Mouse (Mus musculus): ENCODE results near the gene Nfu1. TPM values are rescaled to one million over a fixed set of nuclear protein-coding genes. Genes with fewer than 3 reads are reported as not detected.

Nfu1 gene
- total and polyA plus RNA-seq, 2 experiments from 2014 or later, result 163 to 395 TPM

GRCm38 (mm10) chr6:87051886-87052425 is 42.9 kb downstream of the Nfu1 start:
- no peak overlapping the region for H3K4me2 ChIP-seq (ENCODE audit: low read depth, low read length, poor library complexity, severe bottlenecking)
- no peaks in the 10 kb centered on the region for H3K4me1 ChIP-seq (ENCODE audit: insufficient read depth, low read length)
- ATAC-seq (ENCODE audit: low FRiP score) (no peak), DNase-seq (ENCODE audit: low spot score) (no peak)
- no peak overlapping the region for H3K27ac ChIP-seq (ENCODE audit: low read depth, low read length)
- no peaks in the 10 kb centered on the region for H3K9me3 ChIP-seq (ENCODE audit: low read length)
- H3K9ac ChIP-seq (replicated peaks; ENCODE audit: low read length, poor library complexity, severe bottlenecking), result no peak overlapping the region
- H3K27me3 ChIP-seq (ENCODE audit: insufficient read depth, low read length), result no peaks in the 10 kb centered on the region
- peaks cover 41% of the 10 kb centered on the region for H3K36me3 ChIP-seq (ENCODE audit: insufficient read depth, low read length)
- 95% methylated on average over 10 of the region's 10 CpGs for WGBS
- H3K4me3 ChIP-seq (ENCODE audit: low read depth, low read length), result no peak overlapping the region
- TF ChIP-seq CTCF (IDR thresholded peaks at IDR 0.05), result no peak

DNA sequence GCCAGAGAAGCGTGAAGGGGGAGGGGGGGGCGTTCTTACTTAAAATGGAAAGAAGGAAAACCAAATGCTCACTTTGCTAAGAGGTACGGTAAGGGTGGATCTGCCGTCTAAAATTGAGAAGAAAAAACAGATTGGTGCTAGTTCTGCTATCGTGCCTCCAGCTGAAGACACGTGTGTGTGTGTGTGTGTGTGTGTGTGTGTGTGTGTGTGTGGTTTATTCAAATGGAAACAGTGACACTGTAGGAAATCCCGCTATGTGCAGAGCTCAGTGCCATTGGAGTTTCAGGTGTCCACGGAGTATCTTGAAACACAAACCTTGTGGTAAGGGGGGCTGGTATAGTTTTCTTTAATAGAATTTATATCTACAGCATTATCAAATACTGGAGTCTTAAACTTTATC is 45.2 kb downstream of the Nfu1 start:
- TF ChIP-seq CTCF (IDR thresholded peaks at IDR 0.05), result no peak
- WGBS, result 89% methylated on average over 8 of the region's 8 CpGs
- ATAC-seq (ENCODE audit: low FRiP score), result no peak
- Histone ChIP-seq H3K27ac (ENCODE audit: low read depth, low read length) (no peak overlapping the region), H3K9me3 (ENCODE audit: low read length) (no peaks in the 10 kb centered on the region), H3K36me3 (ENCODE audit: insufficient read depth, low read length) (peaks cover 60% of the 10 kb centered on the region), H3K27me3 (ENCODE audit: insufficient read depth, low read length) (no peaks in the 10 kb centered on the region), H3K4me2 (ENCODE audit: low read depth, low read length, poor library complexity, severe bottlenecking) (no peak overlapping the region), H3K4me1 (ENCODE audit: insufficient read depth, low read length) (no peaks in the 10 kb centered on the region), H3K9ac (replicated peaks; ENCODE audit: low read length, poor library complexity, severe bottlenecking) (no peak overlapping the region), H3K4me3 (ENCODE audit: low read depth, low read length) (no peak overlapping the region)
- DNase-seq (ENCODE audit: low spot score), result no peak

DNA sequence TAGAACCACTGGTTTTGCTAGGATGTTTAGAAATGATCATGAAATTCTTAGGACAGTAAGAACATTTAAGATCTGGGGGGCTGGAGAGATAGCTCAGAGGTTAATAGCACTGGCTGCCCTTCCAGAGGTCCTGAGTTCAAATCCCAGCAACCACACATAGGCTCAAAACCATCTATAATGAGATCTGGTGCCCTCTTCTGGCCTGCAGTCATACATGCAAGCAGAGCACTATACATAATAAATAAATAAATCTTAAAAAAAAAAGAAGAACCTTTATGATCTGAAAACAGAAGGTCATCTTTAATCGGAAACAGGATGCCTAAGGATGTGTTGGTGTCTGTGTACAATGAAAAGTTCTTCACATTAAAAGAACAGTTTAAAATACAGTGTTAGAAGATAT is 50.7 kb downstream of the Nfu1 start:
- H3K4me3 ChIP-seq (ENCODE audit: low read depth, low read length), result no peak overlapping the region
- no peak overlapping the region for H3K9ac ChIP-seq (replicated peaks; ENCODE audit: low read length, poor library complexity, severe bottlenecking)
- no peak for ATAC-seq (ENCODE audit: low FRiP score)
- peak; percentile 47 for TF ChIP-seq CTCF (IDR thresholded peaks at IDR 0.05)
- no peak overlapping the region for H3K27ac ChIP-seq (ENCODE audit: low read depth, low read length)
- H3K4me1 ChIP-seq (ENCODE audit: insufficient read depth, low read length), result no peaks in the 10 kb centered on the region
- H3K9me3 ChIP-seq (ENCODE audit: low read length), result no peaks in the 10 kb centered on the region
- DNase-seq (ENCODE audit: low spot score), result no peak
- H3K36me3 ChIP-seq (ENCODE audit: insufficient read depth, low read length), result peaks cover 59% of the 10 kb centered on the region
- no peaks in the 10 kb centered on the region for H3K27me3 ChIP-seq (ENCODE audit: insufficient read depth, low read length)
- WGBS, result 97% methylated on average over 1 of the region's 1 CpGs
- no peak overlapping the region for H3K4me2 ChIP-seq (ENCODE audit: low read depth, low read length, poor library complexity, severe bottlenecking)

- H3K9me3 ChIP-seq (ENCODE audit: low read length), result no peaks in the 10 kb centered on the region
- H3K9ac ChIP-seq (replicated peaks; ENCODE audit: low read length, poor library complexity, severe bottlenecking), result no peak overlapping the region
- no peak overlapping the region for H3K4me2 ChIP-seq (ENCODE audit: low read depth, low read length, poor library complexity, severe bottlenecking)
- no peaks in the 10 kb centered on the region for H3K27me3 ChIP-seq (ENCODE audit: insufficient read depth, low read length)
- WGBS, result 94% methylated on average over 4 of the region's 4 CpGs
- peaks cover 62% of the 10 kb centered on the region for H3K36me3 ChIP-seq (ENCODE audit: insufficient read depth, low read length)
- no peak overlapping the region for H3K27ac ChIP-seq (ENCODE audit: low read depth, low read length)
- no peak for TF ChIP-seq CTCF (IDR thresholded peaks at IDR 0.05)
- no peaks in the 10 kb centered on the region for H3K4me1 ChIP-seq (ENCODE audit: insufficient read depth, low read length)
- ATAC-seq (ENCODE audit: low FRiP score), result no peak
- no peak for DNase-seq (ENCODE audit: low spot score)
- no peak overlapping the region for H3K4me3 ChIP-seq (ENCODE audit: low read depth, low read length)
These were observed 54.5 kb downstream of the Nfu1 start for GRCm38 (mm10) chr6:87063586-87063985.

DNA sequence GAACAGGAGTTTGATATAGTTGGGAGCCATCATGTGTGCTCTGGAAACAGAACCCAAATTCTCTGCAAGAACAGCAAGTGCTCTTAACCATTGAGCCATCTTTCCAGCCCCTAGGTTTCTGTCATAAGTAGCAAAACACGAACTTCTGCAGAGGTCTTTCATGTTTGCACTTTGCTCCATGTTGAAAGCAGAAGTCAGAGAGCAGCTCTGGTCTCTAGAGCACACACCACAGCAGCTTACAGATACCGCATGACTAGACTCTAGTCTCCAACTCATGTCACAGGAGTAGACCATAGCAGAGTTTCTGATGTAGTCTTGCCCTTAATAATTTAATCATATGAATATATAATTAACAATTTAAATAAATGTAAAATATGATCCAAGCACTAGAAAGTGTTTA is 59.2 kb downstream of the Nfu1 start:
- Histone ChIP-seq H3K4me3 (ENCODE audit: low read depth, low read length) (no peak overlapping the region), H3K27ac (ENCODE audit: low read depth, low read length) (no peak overlapping the region), H3K9me3 (ENCODE audit: low read length) (no peaks in the 10 kb centered on the region), H3K27me3 (ENCODE audit: insufficient read depth, low read length) (no peaks in the 10 kb centered on the region), H3K9ac (replicated peaks; ENCODE audit: low read length, poor library complexity, severe bottlenecking) (no peak overlapping the region), H3K4me1 (ENCODE audit: insufficient read depth, low read length) (no peaks in the 10 kb centered on the region), H3K4me2 (ENCODE audit: low read depth, low read length, poor library complexity, severe bottlenecking) (no peak overlapping the region), H3K36me3 (ENCODE audit: insufficient read depth, low read length) (peaks cover 70% of the 10 kb centered on the region)
- DNase-seq (ENCODE audit: low spot score) (no peak), ATAC-seq (ENCODE audit: low FRiP score) (no peak)
- WGBS, result 91% methylated on average over 2 of the region's 2 CpGs
- TF ChIP-seq CTCF (IDR thresholded peaks at IDR 0.05), result no peak

DNA sequence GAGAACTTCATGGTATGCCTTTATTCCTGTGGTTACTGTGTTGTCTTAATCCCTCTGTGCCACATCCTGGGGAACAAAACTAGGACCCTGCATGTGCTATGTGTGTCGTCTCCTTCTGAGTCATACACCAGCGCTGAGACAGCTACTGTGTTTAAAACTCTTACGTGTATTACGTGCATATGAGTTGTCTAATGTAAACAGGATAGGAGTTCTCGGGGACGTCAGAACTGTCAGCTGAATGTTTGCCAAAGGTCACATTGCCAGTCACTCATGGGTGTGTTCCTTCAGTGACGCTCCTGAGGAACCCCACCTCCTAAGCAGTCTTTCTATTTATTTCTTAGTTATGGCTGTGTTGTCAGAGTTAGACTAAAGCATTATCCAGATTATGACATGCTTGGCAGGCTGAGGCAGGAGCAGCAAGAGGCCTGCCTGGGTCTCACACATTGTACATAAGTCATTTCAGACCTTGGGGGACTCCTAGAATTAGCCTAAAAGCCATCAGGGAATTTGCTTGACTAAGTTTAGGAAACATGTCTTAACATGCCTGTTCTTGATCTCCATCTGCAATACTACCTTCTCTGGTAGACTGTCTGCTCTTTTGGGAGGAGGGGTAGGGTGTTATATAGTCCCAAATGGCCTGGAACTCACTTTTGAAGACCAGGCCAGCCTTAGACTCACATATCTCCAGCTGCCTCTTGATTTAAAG is 60.3 kb downstream of the Nfu1 start:
- Histone ChIP-seq H3K9me3 (ENCODE audit: low read length) (no peaks in the 10 kb centered on the region), H3K27ac (ENCODE audit: low read depth, low read length) (no peak overlapping the region), H3K36me3 (ENCODE audit: insufficient read depth, low read length) (peaks cover 69% of the 10 kb centered on the region), H3K4me1 (ENCODE audit: insufficient read depth, low read length) (no peaks in the 10 kb centered on the region), H3K9ac (replicated peaks; ENCODE audit: low read length, poor library complexity, severe bottlenecking) (no peak overlapping the region), H3K4me3 (ENCODE audit: low read depth, low read length) (no peak overlapping the region), H3K4me2 (ENCODE audit: low read depth, low read length, poor library complexity, severe bottlenecking) (no peak overlapping the region), H3K27me3 (ENCODE audit: insufficient read depth, low read length) (no peaks in the 10 kb centered on the region)
- WGBS, result 79% methylated on average over 7 of the region's 7 CpGs
- ATAC-seq (ENCODE audit: low FRiP score) (no peak), DNase-seq (ENCODE audit: low spot score) (no peak)
- TF ChIP-seq CTCF (IDR thresholded peaks at IDR 0.05), result no peak
